Mouse (Mus musculus) C3H10T1/2 (cell line): ENCODE results near the gene Pp2d1. TPM values are rescaled to one million over a fixed set of nuclear protein-coding genes. Genes with fewer than 3 reads are reported as not detected.

Experiments used
- polyA plus RNA-seq, 2 experiments: library from polyadenylated mRNA; unstranded; fragments of >200 nt; fragmentation: generic; extraction: Trizol; gene quantifications; one replicate each; pipeline ENCODE4 v1.2.1; 2012; ENCODE audit warnings: missing spikeins in 2 of 2

Gene Pp2d1
- polyA plus RNA-seq: under 1 TPM; 0.01 to 0.02 TPM

DNA sequence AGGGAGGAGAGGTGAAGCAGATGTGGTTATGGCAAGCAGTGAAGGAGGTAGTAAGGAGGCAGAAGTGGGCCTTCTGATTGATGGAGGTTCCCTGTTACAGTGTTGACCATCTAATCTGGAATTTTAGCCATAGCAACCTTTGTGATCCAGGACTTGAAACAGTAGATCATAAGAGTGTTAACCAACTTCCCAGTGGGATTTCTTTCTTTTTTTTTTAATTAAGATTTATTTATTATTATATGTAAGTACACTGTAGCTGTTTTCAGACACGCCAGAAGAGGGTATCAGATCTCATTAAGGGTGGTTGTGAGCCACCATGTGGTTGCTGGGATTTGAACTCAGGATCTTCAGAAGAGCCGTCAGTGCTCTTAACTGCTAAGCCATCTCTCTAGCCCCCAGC lies at the start of gene Pp2d1:
Gene Pp2d1, minus strand, starts transcription at position 101 of the 400 bp plus-strand sequence.

GRCm38 (mm10) chr17:53566161-53566918 lies 27.1 kb upstream of the Pp2d1 start, which contains the start of gene Kat2b:
Gene Kat2b (plus strand): TSS chr17:53566861.

DNA sequence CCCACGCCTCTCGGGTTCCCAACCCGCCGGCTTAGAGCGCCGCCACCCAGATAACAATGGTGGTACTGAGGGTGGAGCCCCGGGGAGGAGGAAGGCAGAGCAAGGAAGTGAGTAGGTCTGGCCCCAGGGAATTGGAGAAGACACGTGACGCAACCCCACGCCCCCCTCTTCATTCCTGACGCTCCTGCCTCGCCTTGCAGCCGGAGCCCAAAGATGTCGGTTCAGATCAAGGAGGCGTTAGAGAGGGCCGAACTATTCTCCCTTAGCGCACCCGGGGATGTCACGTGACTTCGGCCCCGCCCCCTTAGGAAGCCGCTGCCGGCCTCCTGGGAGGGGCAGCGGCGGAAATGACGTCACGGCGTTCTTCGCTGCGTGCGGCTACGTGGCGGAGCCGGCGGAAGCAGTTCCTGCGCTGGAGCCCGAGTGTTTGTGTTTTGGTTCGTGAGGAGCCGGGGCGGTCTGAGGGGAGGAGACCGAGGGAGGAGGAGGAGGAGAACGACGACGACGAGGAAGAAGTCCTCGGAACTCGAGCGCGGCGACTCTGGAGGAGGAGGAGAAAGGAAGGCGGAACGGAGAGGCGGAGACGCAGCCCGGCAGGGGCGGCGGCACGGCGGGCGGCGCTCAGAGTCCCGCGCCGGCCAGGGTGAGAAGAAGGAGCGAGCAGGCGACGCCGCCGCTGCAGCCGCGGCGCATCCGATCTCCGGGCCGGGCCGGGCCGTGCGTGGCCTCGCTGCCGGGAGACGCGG lies 60.2 kb downstream of the Pp2d1 start, which contains the start of gene Rab5a:
Gene Rab5a, plus strand, starts transcription at position 377 of the 746 bp plus-strand sequence.

GRCm38 (mm10) chr17:53462603-53463495 lies 76.4 kb downstream of the Pp2d1 start, which contains the start of gene Efhb:
Gene Efhb (minus strand): TSS chr17:53463321.

Other genes starting within 250 kb of the Pp2d1 start
- under 1 TPM in 1 of 2 experiments, not detected in 1; 0.02 TPM for gene Efhb, start 76.1 kb downstream of the Pp2d1 start, polyA plus RNA-seq
- gene Rab5a, start 60.2 kb downstream of the Pp2d1 start, polyA plus RNA-seq: 1 to 10 TPM; 1.3 to 9.5 TPM
- gene Kat2b, start 27.4 kb upstream of the Pp2d1 start, polyA plus RNA-seq: 1 to 10 TPM in 1 of 2 experiments, under 1 TPM in 1; 0.30 to 4.0 TPM
- 1 to 10 TPM in 1 of 2 experiments, under 1 TPM in 1; 0.67 to 5.9 TPM for gene Sgo1, start 149.9 kb upstream of the Pp2d1 start, polyA plus RNA-seq